Mouse (Mus musculus) ES-CJ7 (cell line): ENCODE measurements around the gene 8030474K03Rik.
A peak's percentile ranks its signal among the peaks of the same experiment; 100 is the strongest.
"Not testable (repeated sequence)": the region's sequence is repeated elsewhere in the genome, so short reads cannot be mapped to it uniquely, and the experiment has no call there.

Experiments
- DNase-seq: peaks from one replicate; pipeline ENCODE4 v3.0.0; 2011; ENCODE audit warnings: low read depth, low spot score

8030474K03Rik gene

DNA sequence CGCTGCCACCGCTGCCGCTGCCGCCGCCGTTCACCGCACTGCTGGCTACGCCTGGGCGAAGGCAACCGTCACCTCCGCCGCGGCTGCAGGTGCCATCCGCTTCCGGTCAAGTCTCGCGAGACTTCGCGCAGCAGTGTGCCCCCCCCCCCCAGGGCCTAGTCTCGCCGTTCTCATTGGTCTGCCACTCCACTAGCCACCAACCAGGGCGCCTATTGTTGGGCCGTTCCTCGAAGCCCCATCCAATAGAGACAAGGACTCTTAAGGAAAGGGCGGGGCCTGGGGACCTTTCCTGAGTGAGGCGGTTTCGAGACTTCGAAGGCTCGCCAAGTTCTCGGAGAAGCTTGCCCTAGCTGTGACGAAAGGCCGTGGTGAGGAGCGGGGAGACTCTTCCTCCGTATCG, at the start of gene 8030474K03Rik, which contains the start of gene Gm4779:
8030474K03Rik (plus strand) TSS at position 315 of the 400 bp plus-strand sequence.
Gm4779 (minus strand) TSS at position 82 of the 400 bp plus-strand sequence.
- peak; percentile 66 for DNase-seq

GRCm38 (mm10) chrX:101750144-101750543, 44.3 kb upstream of the 8030474K03Rik start:
- no peak for DNase-seq

DNA sequence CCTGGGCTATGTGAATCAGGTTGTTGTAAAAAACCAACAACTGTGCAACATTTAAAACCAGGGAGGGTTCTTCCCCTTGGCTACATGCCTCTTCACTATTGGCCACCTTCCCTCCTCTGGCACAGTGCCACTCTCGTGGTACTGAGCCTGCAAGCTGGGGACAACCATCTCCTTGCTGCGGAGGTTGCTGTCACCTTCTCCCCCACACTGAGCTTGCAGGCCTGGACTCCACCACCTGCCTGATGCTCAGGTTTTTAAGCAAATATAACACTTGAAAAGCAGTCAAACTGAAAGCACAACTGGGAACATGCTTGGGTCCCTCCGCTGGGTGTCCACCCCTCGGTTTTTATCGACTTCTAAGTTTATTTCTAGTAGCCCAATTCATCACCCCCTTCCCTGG, 40.0 kb upstream of the 8030474K03Rik start:
- DNase-seq, result no peak

DNA sequence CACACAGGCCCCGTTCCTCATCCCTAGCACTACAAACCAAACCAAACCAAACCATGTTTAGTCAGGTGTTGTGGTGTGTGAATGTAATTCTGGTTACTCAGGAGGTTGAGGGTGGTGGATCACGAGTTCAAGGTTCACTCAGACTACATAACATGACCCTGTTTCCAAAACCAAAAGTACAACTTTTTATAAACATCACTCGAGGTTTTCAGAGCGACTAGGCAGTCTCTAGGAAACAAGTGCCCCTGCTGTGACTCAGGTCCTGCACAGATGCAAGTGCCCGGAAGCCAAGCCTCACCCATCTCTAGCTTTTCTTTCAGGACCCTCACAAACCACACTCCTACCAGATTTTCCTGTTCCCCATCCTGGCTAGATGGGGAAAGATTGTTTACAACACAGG, 29.8 kb upstream of the 8030474K03Rik start:
- no peak for DNase-seq

GRCm38 (mm10) chrX:101765111-101765510, 29.3 kb upstream of the 8030474K03Rik start:
- no peak for DNase-seq

DNA sequence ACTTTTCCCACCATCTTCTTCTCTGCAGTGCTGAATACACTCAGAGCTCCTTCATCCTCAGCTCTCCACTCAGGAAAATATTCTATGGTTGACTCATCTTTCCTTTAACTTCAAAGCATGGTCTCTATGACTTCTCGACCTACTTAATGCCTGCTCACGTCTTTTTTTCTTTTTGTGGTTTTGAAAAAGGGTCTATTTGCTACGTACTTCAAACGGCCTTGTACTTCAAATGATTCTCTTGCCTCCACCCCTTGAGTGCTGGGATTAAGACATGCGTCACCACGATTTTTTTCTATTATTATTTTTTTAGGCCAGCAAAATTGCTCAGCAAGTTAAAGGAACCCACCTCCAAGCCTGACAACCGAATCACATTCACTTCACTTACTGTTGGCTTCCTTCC, 27.2 kb upstream of the 8030474K03Rik start:
- DNase-seq, result no peak

- DNase-seq, result no peak
Measured at GRCm38 (mm10) chrX:101769478-101769877, 25.0 kb upstream of the 8030474K03Rik start.

GRCm38 (mm10) chrX:101770307-101770706, 24.1 kb upstream of the 8030474K03Rik start:
- no peak for DNase-seq

DNA sequence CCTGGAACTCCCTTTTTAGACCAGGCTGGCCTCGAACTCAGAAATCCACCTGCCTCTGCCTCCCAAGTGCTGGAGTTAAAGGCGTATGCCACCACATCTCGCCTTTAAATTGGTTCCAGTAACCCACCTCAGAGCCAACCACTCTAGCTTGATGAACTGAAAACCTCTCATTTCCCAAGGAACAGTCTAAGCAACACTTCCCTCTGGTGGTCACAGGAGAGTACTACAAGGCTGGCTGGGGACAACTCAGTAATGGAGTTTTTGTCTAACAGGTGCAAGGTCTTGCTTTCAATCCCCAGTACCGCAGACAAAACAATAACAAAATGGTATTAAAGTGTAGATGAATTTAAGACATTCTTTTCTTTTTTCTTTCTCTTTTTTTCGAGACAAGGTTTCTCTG, 22.4 kb upstream of the 8030474K03Rik start:
- peak; percentile 57 for DNase-seq

- DNase-seq, result peak; percentile 45
Measured at GRCm38 (mm10) chrX:101791551-101791950, 2.9 kb upstream of the 8030474K03Rik start.

GRCm38 (mm10) chrX:101805512-101805911, 11.1 kb downstream of the 8030474K03Rik start:
- peak; percentile 19 for DNase-seq

DNA sequence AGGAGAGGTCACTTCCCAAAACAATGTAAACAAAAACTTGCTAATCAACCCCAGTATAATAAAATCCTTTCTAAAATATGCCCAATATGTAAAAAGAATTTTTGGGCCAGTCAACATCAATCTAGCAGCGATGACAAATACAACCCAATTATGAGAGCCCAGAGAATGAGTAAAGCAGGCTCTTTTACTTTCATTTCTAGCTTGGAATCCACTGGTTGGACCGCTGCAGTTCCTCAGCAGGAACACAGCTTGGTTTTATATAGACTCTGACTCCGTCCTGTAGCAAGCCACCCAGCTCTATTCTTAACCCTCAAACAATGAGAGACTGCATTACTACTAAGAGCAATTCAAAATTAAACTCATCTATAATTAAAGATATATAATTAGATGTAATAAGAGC, 17.3 kb downstream of the 8030474K03Rik start:
- DNase-seq, result no peak

- peak; percentile 21 for DNase-seq
Measured at GRCm38 (mm10) chrX:101819163-101819562, 24.7 kb downstream of the 8030474K03Rik start.

DNA sequence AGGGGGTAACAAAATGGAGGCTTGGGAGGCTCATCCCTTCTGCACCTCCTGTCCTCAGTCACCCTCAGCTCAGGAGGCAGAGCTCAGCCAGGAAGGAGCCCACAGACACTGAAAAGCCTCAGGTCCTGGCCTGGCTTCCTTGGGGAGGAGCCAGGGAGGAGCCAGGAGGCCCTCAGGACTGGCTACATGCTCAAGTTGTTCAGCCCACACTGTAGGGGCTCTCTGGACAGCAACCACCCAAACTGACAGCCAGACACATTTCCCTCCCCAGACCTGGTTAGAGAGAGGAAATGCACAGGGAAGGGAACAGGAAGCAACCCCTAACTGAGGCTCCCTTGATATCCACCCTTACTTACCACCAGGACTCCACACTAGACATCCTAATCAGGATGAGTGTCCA, 25.5 kb downstream of the 8030474K03Rik start:
- DNase-seq, result not testable (repeated sequence)

GRCm38 (mm10) chrX:101847191-101847795, 52.8 kb downstream of the 8030474K03Rik start:
- no peak for DNase-seq
